Mouse (Mus musculus) v-Abl transformed pro-B cells (cell line): ENCODE data around the gene Psmd13.

Experiments
- in situ Hi-C, 2 experiments: fragments of 400-800 bp; cut with MboI; formaldehyde crosslinking; loops; one replicate each; pipeline ENCODE4 v1.15.1; 2025; ENCODE audit not compliant: unreplicated experiment in 2 of 2

Psmd13 gene

GRCm38 (mm10) chr7:140855181-140855580 is 26.6 kb upstream of the Psmd13 start:
- in situ Hi-C loops = loop anchor here in 1 of 2 experiments (25.0 kb wide), 1 partner anchor 1443 kb away; no protein-coding TSS in a partner anchor

GRCm38 (mm10) chr7:140855860-140856784 is 25.6 kb upstream of the Psmd13 start, which contains the start of gene Gm45785:
Gm45785 (minus strand) TSS chr7:140856331.
- in situ Hi-C loops = loop anchor here in 1 of 2 experiments (25.0 kb wide), 1 partner anchor 1444 kb away; no protein-coding TSS in a partner anchor

GRCm38 (mm10) chr7:140856785-140857549 is 24.8 kb upstream of the Psmd13 start, which contains the start of gene Ric8a:
Ric8a (plus strand) TSS chr7:140856957.
- in situ Hi-C loops = loop anchor here in 1 of 2 experiments (25.0 kb wide), 1 partner anchor 1445 kb away; no protein-coding TSS in a partner anchor

- in situ Hi-C loops = loop anchor here in 1 of 2 experiments (25.0 kb wide), 1 partner anchor 1446 kb away; no protein-coding TSS in a partner anchor
These were observed 23.9 kb upstream of the Psmd13 start, which contains the start of gene Bet1l for GRCm38 (mm10) chr7:140857550-140858505. Bet1l (minus strand) TSS chr7:140857577.

- in situ Hi-C loops = loop anchor here in 1 of 2 experiments (25.0 kb wide), 1 partner anchor 1446 kb away; no protein-coding TSS in a partner anchor
These were observed 23.0 kb upstream of the Psmd13 start for GRCm38 (mm10) chr7:140858746-140859145.

- in situ Hi-C loops = loop anchor here in 1 of 2 experiments (25.0 kb wide), 1 partner anchor 1448 kb away; no protein-coding TSS in a partner anchor
These were observed 21.8 kb upstream of the Psmd13 start for GRCm38 (mm10) chr7:140859997-140860396.

GRCm38 (mm10) chr7:140860728-140861127 is 21.0 kb upstream of the Psmd13 start:
- in situ Hi-C loops = loop anchor here in 1 of 2 experiments (25.0 kb wide), 1 partner anchor 1448 kb away; no protein-coding TSS in a partner anchor

GRCm38 (mm10) chr7:140864761-140865160 is 17.0 kb upstream of the Psmd13 start:
- in situ Hi-C loops = loop anchor here in 1 of 2 experiments (25.0 kb wide), 1 partner anchor 1452 kb away; no protein-coding TSS in a partner anchor

GRCm38 (mm10) chr7:140874224-140874623 is 7.5 kb upstream of the Psmd13 start:
- in situ Hi-C loops = loop anchor here in 1 of 2 experiments (10.0 to 25.0 kb wide), 2 partner anchors 581 to 1462 kb away; partner anchors contain the start of gene Pnpla2

GRCm38 (mm10) chr7:140877364-140877763 is 4.4 kb upstream of the Psmd13 start:
- in situ Hi-C loops = loop anchor here in 1 of 2 experiments (10.0 to 25.0 kb wide), 2 partner anchors 577 to 1965 kb away; partner anchors contain the start of genes Bnip3 and Pnpla2

GRCm38 (mm10) chr7:140879355-140879754 is 2.4 kb upstream of the Psmd13 start:
- in situ Hi-C loops = loop anchor here in 1 of 2 experiments (10.0 to 25.0 kb wide), 2 partner anchors 575 to 1967 kb away; partner anchors contain the start of genes Bnip3 and Pnpla2

- in situ Hi-C loops = loop anchor here in 1 of 2 experiments (25.0 kb wide), 1 partner anchor 1968 kb away; the partner anchor contains the start of gene Bnip3
These were observed 1.3 kb upstream of the Psmd13 start for GRCm38 (mm10) chr7:140880419-140880818.

- in situ Hi-C loops = loop anchor here in 1 of 2 experiments (25.0 kb wide), 1 partner anchor 1969 kb away; the partner anchor contains the start of gene Bnip3
These were observed 778 bp upstream of the Psmd13 start for GRCm38 (mm10) chr7:140880865-140881515.

- in situ Hi-C loops = loop anchor here in 1 of 2 experiments (25.0 kb wide), 1 partner anchor 1970 kb away; the partner anchor contains the start of gene Bnip3
These were observed 668 bp downstream of the Psmd13 start for GRCm38 (mm10) chr7:140882469-140882803.

- in situ Hi-C loops = loop anchor here in 1 of 2 experiments (25.0 kb wide), 1 partner anchor 1978 kb away; the partner anchor contains the start of gene Bnip3
These were observed 8.9 kb downstream of the Psmd13 start for GRCm38 (mm10) chr7:140890636-140891035.

- in situ Hi-C loops = loop anchor here in 1 of 2 experiments (25.0 kb wide), 1 partner anchor 1982 kb away; the partner anchor contains the start of gene Bnip3
These were observed 12.3 kb downstream of the Psmd13 start for GRCm38 (mm10) chr7:140894031-140894430.

GRCm38 (mm10) chr7:140894611-140895010 is 12.8 kb downstream of the Psmd13 start:
- in situ Hi-C loops = loop anchor here in 1 of 2 experiments (25.0 kb wide), 1 partner anchor 1982 kb away; the partner anchor contains the start of gene Bnip3

- in situ Hi-C loops = loop anchor here in 1 of 2 experiments (25.0 kb wide), 1 partner anchor 1986 kb away; the partner anchor contains the start of gene Bnip3
These were observed 16.1 kb downstream of the Psmd13 start for GRCm38 (mm10) chr7:140897863-140898262.
